Mouse (Mus musculus) heart, embryonic 11.5 days (tissue): ENCODE measurements around the gene Wsb1. TPM values are rescaled to one million over a fixed set of nuclear protein-coding genes. Genes with fewer than 3 reads are reported as not detected.

Experiments
- ATAC-seq: fragments of 200-750 bp; cut with Nextera tagmentation; replicated peaks from 2 replicates; pipeline ENCODE4 v1.8.0; 2017; ENCODE audit warnings: moderate library complexity; ENCODE audit not compliant: insufficient number of reproducible peaks, low FRiP score, low TSS enrichment
- H3K27ac ChIP-seq: fragments of 300-500 bp; sonication (generic); 2 replicates; pipeline ENCODE4 v1.5.1; 2014; ENCODE audit warnings: mild to moderate bottlenecking, low read depth, low read length
- H3K27me3 ChIP-seq: fragments of 300-500 bp; sonication (generic); 2 replicates; pipeline ENCODE4 v1.6.1; 2014; ENCODE audit warnings: mild to moderate bottlenecking, low read length, mixed read lengths; ENCODE audit not compliant: control insufficient read depth, insufficient read depth
- H3K36me3 ChIP-seq: fragments of 300-500 bp; sonication (generic); 2 replicates; pipeline ENCODE4 v1.6.1; 2014; ENCODE audit warnings: mild to moderate bottlenecking, low read length, moderate library complexity, mixed read lengths; ENCODE audit not compliant: control insufficient read depth, insufficient read depth
- H3K4me1 ChIP-seq: fragments of 300-500 bp; sonication (generic); 2 replicates; pipeline ENCODE4 v1.6.1; 2014; ENCODE audit warnings: low read length; ENCODE audit not compliant: control insufficient read depth, insufficient read depth
- H3K4me2 ChIP-seq: fragments of 300-500 bp; sonication (generic); 2 replicates; pipeline ENCODE4 v1.6.1; 2014; ENCODE audit warnings: mild to moderate bottlenecking, moderate library complexity
- H3K4me3 ChIP-seq: fragments of 300-500 bp; sonication (generic); 2 replicates; pipeline ENCODE4 v1.5.1; 2014; ENCODE audit warnings: low read depth, low read length
- H3K9ac ChIP-seq: fragments of 300-500 bp; sonication (generic); 2 replicates; pipeline ENCODE4 v1.6.1; 2014; ENCODE audit warnings: mild to moderate bottlenecking, low read depth, low read length, moderate library complexity
- H3K9me3 ChIP-seq: fragments of 300-500 bp; sonication (generic); replicated peaks from 2 replicates; pipeline ENCODE4 v1.6.1; 2016; ENCODE audit warnings: low read length; ENCODE audit not compliant: control insufficient read depth
- WGBS: fragments of 180-500 bp; shearing (Covaris S2); extraction: QIAGEN DNeasy Blood & Tissue Kit; methylation state at CpG from one replicate; pipeline ENCODE4 v1.1.7; 2014; ENCODE audit not compliant: insufficient replicate concordance; 5-methylcytosine and 5-hydroxymethylcytosine counted together
- polyA plus RNA-seq: library from polyadenylated mRNA; unstranded; fragments of >200 nt; fragmentation: Nextera tagmentation; extraction: Ambion mirVana; gene quantifications from 2 replicates; pipeline ENCODE4 v1.2.1, GENCODE M21; 2014

Wsb1 gene
- polyA plus RNA-seq, 1 experiment from 2014 or later, result 196 TPM

GRCm38 (mm10) chr11:79217133-79217532 is 37.3 kb downstream of the Wsb1 start:
- Histone ChIP-seq H3K9ac (no peak overlapping the region), H3K4me2 (no peak overlapping the region), H3K9me3 (no peaks in the 10 kb centered on the region), H3K4me3 (no peak overlapping the region), H3K4me1 (peaks cover 4% of the 10 kb centered on the region; the same call in 1 of the 2 replicates), H3K27ac (0 out of 2 replicates have a peak overlapping the region, but pooled peaks have one; percentile 0), H3K27me3 (no peaks in the 10 kb centered on the region), H3K36me3 (no peaks in the 10 kb centered on the region)
- no peak for ATAC-seq
- WGBS, result 77% methylated on average over 6 of the region's 6 CpGs

DNA sequence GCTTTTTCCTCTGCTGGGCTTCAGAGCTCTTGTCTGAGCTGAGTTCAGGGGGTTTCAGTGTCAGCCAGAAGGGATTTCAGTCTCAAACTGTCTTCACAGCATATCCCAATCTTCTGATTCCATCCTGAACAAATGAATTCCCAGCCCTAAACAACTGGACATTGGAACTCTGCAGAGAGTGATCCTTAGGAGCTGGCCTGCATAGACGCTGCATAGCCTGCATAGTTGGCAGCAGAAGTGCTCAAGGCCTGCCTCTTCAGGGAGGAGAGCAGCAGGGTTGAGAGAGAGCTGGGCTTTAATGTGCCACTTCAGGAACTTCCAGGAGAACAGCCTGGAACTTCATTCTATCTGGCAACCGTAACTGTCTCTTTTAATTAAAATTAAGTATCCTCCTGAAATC is 38.9 kb downstream of the Wsb1 start:
- Histone ChIP-seq H3K4me2 (no peak overlapping the region), H3K36me3 (no peaks in the 10 kb centered on the region), H3K9ac (no peak overlapping the region), H3K27ac (peak overlapping the region; percentile 3; the same call in 1 of the 2 replicates), H3K4me3 (no peak overlapping the region), H3K9me3 (no peaks in the 10 kb centered on the region), H3K4me1 (peaks cover 4% of the 10 kb centered on the region; the same call in 1 of the 2 replicates), H3K27me3 (no peaks in the 10 kb centered on the region)
- WGBS, result 61% methylated on average over 2 of the region's 2 CpGs
- no peak for ATAC-seq

DNA sequence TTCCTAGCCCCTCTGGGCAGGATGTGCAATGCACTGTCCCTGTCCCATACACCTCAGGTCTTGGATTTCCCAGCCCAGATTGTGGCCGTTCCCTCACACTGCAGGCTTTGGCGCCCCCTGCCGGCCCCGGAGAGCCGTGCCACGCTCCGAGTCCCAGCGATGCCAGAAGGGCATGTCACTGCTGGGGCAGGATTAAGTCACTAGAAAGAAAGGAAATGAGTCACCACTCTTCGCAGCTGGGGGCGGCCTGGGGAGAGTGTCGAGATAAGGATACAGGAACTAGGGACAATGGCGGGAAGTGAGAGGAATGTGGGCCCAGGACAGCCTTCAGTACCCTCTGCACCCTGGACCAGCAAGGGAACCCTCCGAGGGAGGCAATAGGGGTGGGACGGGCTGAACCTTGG is 40.5 kb downstream of the Wsb1 start:
- Histone ChIP-seq H3K4me3 (no peak overlapping the region), H3K9ac (no peak overlapping the region), H3K4me2 (0 out of 2 replicates have a peak overlapping the region, but pooled peaks have one; percentile 8), H3K27me3 (no peaks in the 10 kb centered on the region), H3K36me3 (no peaks in the 10 kb centered on the region), H3K27ac (peak overlapping the region; percentile 80), H3K4me1 (peaks cover 4% of the 10 kb centered on the region; the same call in 1 of the 2 replicates), H3K9me3 (no peaks in the 10 kb centered on the region)
- 8% methylated on average over 14 of the region's 14 CpGs for WGBS
- ATAC-seq, result peak; percentile 80

DNA sequence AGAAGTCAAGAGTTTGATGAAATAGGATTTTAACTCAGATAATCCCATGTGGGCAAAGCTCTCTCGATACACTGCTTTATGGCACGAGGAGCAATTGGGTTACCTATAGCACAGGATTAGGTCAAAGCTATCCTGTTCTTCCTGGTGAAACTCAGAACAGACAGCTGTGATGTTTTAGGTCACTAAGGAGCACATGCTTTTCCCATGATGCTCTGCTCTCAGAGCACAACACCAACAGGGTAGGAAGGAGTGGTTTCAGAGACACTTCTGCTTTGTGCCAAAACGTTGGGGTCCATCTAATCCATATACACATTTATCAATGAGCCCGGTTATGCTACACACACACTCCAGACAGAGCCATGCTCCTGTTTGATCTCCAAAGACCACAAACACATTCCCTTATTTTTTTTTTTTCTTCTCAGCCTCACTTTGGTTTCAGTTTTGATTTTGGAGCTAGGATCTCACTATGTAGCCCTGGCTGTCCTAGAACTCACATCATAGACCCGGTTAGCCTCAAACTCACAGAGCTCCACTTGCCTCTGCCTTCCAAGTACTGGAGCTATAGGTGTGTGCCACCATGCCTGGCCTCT is 44.5 kb downstream of the Wsb1 start:
- no peaks in the 10 kb centered on the region for H3K9me3 ChIP-seq
- no peaks in the 10 kb centered on the region for H3K36me3 ChIP-seq
- no peak for ATAC-seq
- H3K27ac ChIP-seq, result no peak overlapping the region
- no peak overlapping the region for H3K4me3 ChIP-seq
- H3K4me2 ChIP-seq, result no peak overlapping the region
- H3K4me1 ChIP-seq, result peaks cover 6% of the 10 kb centered on the region; the same call in 1 of the 2 replicates
- WGBS, result 79% methylated on average over 5 of the region's 5 CpGs
- no peaks in the 10 kb centered on the region for H3K27me3 ChIP-seq
- H3K9ac ChIP-seq, result no peak overlapping the region

- H3K9ac ChIP-seq, result no peak overlapping the region
- no peak for ATAC-seq
- H3K27ac ChIP-seq, result no peak overlapping the region
- H3K4me3 ChIP-seq, result no peak overlapping the region
- H3K27me3 ChIP-seq, result no peaks in the 10 kb centered on the region
- peaks cover 5% of the 10 kb centered on the region; the same call in 1 of the 2 replicates for H3K4me1 ChIP-seq
- WGBS, result 40% methylated on average over 5 of the region's 5 CpGs
- H3K4me2 ChIP-seq, result no peak overlapping the region
- no peaks in the 10 kb centered on the region for H3K9me3 ChIP-seq
- H3K36me3 ChIP-seq, result no peaks in the 10 kb centered on the region
Measured at GRCm38 (mm10) chr11:79209113-79209512, 45.4 kb downstream of the Wsb1 start.

- no peak overlapping the region for H3K4me3 ChIP-seq
- ATAC-seq, result no peak
- H3K9ac ChIP-seq, result no peak overlapping the region
- peaks cover 4% of the 10 kb centered on the region; the same call in 1 of the 2 replicates for H3K4me1 ChIP-seq
- H3K36me3 ChIP-seq, result no peaks in the 10 kb centered on the region
- no peak overlapping the region for H3K4me2 ChIP-seq
- no peaks in the 10 kb centered on the region for H3K27me3 ChIP-seq
- H3K27ac ChIP-seq, result no peak overlapping the region
- 90% methylated on average over 4 of the region's 4 CpGs for WGBS
- H3K9me3 ChIP-seq, result no peaks in the 10 kb centered on the region
Measured at GRCm38 (mm10) chr11:79208462-79208861, 46.0 kb downstream of the Wsb1 start.

DNA sequence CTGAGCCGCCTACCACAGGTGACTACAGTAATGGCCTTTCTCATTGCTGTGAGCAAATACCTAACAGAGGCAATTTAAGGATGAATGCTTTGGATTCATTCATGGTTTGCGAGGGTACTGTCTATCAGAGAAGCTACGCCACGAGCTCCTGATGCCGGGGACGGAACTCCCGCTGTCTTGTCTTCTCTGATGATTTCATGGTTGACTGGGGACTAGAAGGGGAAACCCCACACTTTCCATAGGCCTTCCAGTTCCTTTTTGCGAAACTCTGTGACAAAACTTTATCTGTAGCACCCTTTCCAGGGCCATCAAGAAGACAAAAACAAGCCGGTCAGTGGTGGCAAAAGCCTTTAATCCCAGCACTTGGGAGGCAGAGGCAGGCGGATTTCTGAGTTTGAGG is 46.8 kb downstream of the Wsb1 start:
- Histone ChIP-seq H3K27me3 (no peaks in the 10 kb centered on the region), H3K4me1 (peaks cover 4% of the 10 kb centered on the region; the same call in 1 of the 2 replicates), H3K4me2 (no peak overlapping the region), H3K9me3 (no peaks in the 10 kb centered on the region), H3K36me3 (no peaks in the 10 kb centered on the region), H3K4me3 (no peak overlapping the region), H3K27ac (no peak overlapping the region), H3K9ac (no peak overlapping the region)
- 85% methylated on average over 10 of the region's 10 CpGs for WGBS
- no peak for ATAC-seq

DNA sequence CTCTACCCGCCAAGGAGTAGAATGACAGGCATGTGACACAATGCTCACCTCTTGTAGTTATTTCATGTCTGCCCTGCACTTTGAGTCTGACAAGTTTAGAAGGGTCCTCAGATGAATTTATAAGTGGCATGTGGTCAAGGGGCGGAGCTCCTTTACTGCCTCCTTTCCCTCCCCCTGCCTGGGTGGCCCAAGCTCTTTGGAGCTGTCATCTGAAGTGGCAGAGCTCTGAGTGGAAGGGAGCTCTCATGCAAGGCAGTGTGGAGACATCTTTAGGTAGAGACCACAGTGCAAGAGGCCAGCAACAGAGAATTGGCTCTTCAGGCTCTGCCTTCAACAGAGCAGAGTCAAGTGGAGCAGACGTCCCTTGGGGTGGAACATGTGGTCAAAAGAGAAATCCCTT is 50.0 kb downstream of the Wsb1 start:
- H3K4me1 ChIP-seq, result peaks cover 17% of the 10 kb centered on the region
- H3K4me3 ChIP-seq, result no peak overlapping the region
- ATAC-seq, result no peak
- no peak overlapping the region for H3K4me2 ChIP-seq
- no peaks in the 10 kb centered on the region for H3K9me3 ChIP-seq
- H3K27ac ChIP-seq, result no peak overlapping the region
- H3K36me3 ChIP-seq, result no peaks in the 10 kb centered on the region
- no peak overlapping the region for H3K9ac ChIP-seq
- 67% methylated on average over 3 of the region's 3 CpGs for WGBS
- no peaks in the 10 kb centered on the region for H3K27me3 ChIP-seq

GRCm38 (mm10) chr11:79200502-79200901 is 54.0 kb downstream of the Wsb1 start:
- H3K27ac ChIP-seq, result no peak overlapping the region
- ATAC-seq, result no peak
- H3K36me3 ChIP-seq, result no peaks in the 10 kb centered on the region
- H3K4me1 ChIP-seq, result peaks cover 27% of the 10 kb centered on the region
- no peak overlapping the region for H3K4me3 ChIP-seq
- 0 out of 2 replicates have a peak overlapping the region, but pooled peaks have one; percentile 9 for H3K4me2 ChIP-seq
- no peaks in the 10 kb centered on the region for H3K27me3 ChIP-seq
- no peak overlapping the region for H3K9ac ChIP-seq
- 34% methylated on average over 7 of the region's 7 CpGs for WGBS
- H3K9me3 ChIP-seq, result no peaks in the 10 kb centered on the region
